Mouse (Mus musculus) bone marrow, adult 2 months (tissue): ENCODE measurements around the gene Slc25a13.

Experiments
- CTCF ChIP-seq: fragments of 200-500 bp; IDR thresholded peaks from 2 replicates; pipeline ENCODE4 v1.5.1; 2011; ENCODE audit warnings: low read length, control low read depth; ENCODE audit not compliant: control insufficient read depth, insufficient read depth
- POLR2A ChIP-seq: fragments of 200-500 bp; IDR thresholded peaks from 2 replicates; pipeline ENCODE4 v1.6.1; 2011; ENCODE audit warnings: low read depth, mild to moderate bottlenecking, control low read depth, low read length, borderline replicate concordance; ENCODE audit not compliant: control insufficient read depth

- TF ChIP-seq CTCF (no peak), POLR2A (no peak)
These were observed 113.5 kb downstream of the Slc25a13 start for GRCm38 (mm10) chr6:6103469-6103868.
